Mouse (Mus musculus): ENCODE measurements at regions not wholly inside any gene's neighbourhood (a gene's known extent, or its start where the extent isn't known, plus 50 kb on each side); places are given as distances from the start of the nearest gene placed in this dataset.

- no peak for TF ChIP-seq CTCF (IDR thresholded peaks at IDR 0.05; ENCODE audit: borderline replicate concordance, extremely low read depth, insufficient read depth, insufficient read length)
- no peak for TF ChIP-seq POLR2A (IDR thresholded peaks at IDR 0.05; ENCODE audit: borderline replicate concordance, extremely low read depth, insufficient read depth, insufficient read length, poor library complexity, severe bottlenecking)
These were observed 1786.1 kb downstream of the 9330182O14Rik start for GRCm38 (mm10) chr15:41920270-41920669.
